ENCODE assay signal across 8 mouse cellular contexts in the genomic region with DNA sequence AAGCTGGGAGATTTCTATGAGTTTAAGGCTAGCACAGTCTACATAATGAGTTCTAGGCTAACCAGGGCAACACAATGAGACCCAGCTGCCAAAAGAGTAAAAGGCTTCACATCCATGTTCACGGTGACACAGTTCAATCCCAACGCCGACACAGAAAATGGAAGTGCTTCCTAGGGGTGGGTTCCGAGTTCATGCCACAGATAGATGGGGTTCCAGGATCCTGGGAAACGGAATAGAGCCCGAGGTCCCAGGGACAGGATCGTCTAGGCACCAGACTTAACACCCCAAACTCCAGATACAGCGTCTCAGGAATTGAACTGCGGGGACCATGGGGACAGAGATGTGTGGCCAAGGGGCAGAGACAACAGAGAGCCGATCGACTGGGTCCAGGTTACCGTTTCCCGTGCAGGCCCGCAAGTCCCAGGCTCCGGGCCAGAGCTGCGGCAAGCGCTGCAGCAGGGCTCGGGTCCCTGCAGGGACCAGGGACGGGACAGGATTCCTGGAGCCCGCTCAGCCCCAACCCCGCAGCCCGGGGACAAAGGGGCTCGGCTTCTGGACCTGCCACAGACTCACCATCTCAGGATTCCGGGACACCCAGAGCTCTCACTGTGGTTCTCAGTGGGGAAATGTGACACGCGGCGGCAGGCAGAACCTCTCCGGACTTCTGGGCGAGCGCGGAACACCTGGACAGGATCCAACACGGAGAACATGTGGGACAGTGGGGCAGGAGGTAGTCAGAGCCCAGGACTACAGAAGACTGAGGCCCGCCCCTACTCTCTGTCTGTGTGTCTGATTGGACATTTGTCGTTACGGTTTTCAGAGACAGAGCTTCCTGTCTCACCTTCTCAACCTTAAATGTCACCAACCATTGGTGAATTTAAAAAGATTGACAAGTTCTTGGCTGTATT. TPM values are rescaled to one million over a fixed set of nuclear protein-coding genes. Genes with fewer than 3 reads are reported as not detected.
DNase-seq lines count a peak whose midpoint lies in the region; ATAC-seq and TF ChIP-seq lines count a peak whose summit lies in the region.

Zfp599 (minus strand) TSS at position 712 of the 908 bp plus-strand sequence.

- H3K4me3 ChIP-seq in embryonic facial prominence, embryonic 11.5 days (ENCODE audit: low read depth, low read length) = peak within 1 kb of the TSS; percentile 75
- H3K4me3 ChIP-seq in midbrain, embryonic 11.5 days (ENCODE audit: low read depth, low read length) = peak within 1 kb of the TSS; percentile 62
- peak within 1 kb of the TSS; percentile 87 for H3K4me3 ChIP-seq in small intestine, adult 2 months (ENCODE audit: low read depth, low read length)

- peaks cover 2% of the 10 kb centered on the region; the same call in 1 of the 2 replicates for H3K36me3 ChIP-seq in embryonic facial prominence, embryonic 11.5 days (replicated peaks; ENCODE audit: control insufficient read depth, insufficient read depth, low read depth, low read length)
- H3K36me3 ChIP-seq in midbrain, embryonic 11.5 days (ENCODE audit: control insufficient read depth, insufficient read depth, low read length) = peaks cover 2% of the 10 kb centered on the region; the same call in 1 of the 2 replicates
- H3K36me3 ChIP-seq in small intestine, adult 2 months (ENCODE audit: control insufficient read depth, insufficient read depth, low read length) = peaks cover 5% of the 10 kb centered on the region; the same call in 1 of the 2 replicates

- peak within 1 kb of the TSS; percentile 62 for H3K4me2 ChIP-seq in embryonic facial prominence, embryonic 11.5 days (ENCODE audit: low read depth, low read length)
- peak within 1 kb of the TSS; percentile 74 for H3K4me2 ChIP-seq in midbrain, embryonic 11.5 days

- TF ChIP-seq CTCF in small intestine, adult 2 months (IDR thresholded peaks at IDR 0.05; ENCODE audit: extremely low read depth, insufficient read length, insufficient replicate concordance, low read depth, low read length) = no peak

- H3K9ac ChIP-seq in embryonic facial prominence, embryonic 11.5 days (replicated peaks; ENCODE audit: low read length) = peak within 1 kb of the TSS; percentile 82
- H3K9ac ChIP-seq in midbrain, embryonic 11.5 days (ENCODE audit: low read length) = peak within 1 kb of the TSS; percentile 87

- TF ChIP-seq POLR2A in small intestine, adult 2 months (IDR thresholded peaks at IDR 0.05; ENCODE audit: low read depth, low read length) = no peak; the same call in 1 of the 2 replicates

- no peaks in the 10 kb centered on the region for H3K9me3 ChIP-seq in embryonic facial prominence, embryonic 11.5 days (replicated peaks; ENCODE audit: control insufficient read depth, low read length)
- H3K9me3 ChIP-seq in midbrain, embryonic 11.5 days (ENCODE audit: control insufficient read depth, low read length) = peaks cover 10% of the 10 kb centered on the region; the same call in 1 of the 2 replicates

- ATAC-seq in embryonic facial prominence, embryonic 11.5 days (replicated peaks; ENCODE audit: insufficient number of reproducible peaks, low FRiP score, low TSS enrichment, low read depth) = peak; percentile 94; the same call in 1 of the 2 replicates
- ATAC-seq in midbrain, embryonic 11.5 days (ENCODE audit: low FRiP score) = peak; percentile 91

- intact Hi-C loops in left cerebral cortex, postnatal 4 days (cut with DNase I) = no loop called here

- H3K4me1 ChIP-seq in embryonic facial prominence, embryonic 11.5 days (ENCODE audit: control insufficient read depth, insufficient read depth, low read length) = no peaks in the 10 kb centered on the region
- peaks cover 2% of the 10 kb centered on the region; the same call in 1 of the 2 replicates for H3K4me1 ChIP-seq in midbrain, embryonic 11.5 days (ENCODE audit: control insufficient read depth, insufficient read depth, low read length)
- no peaks in the 10 kb centered on the region for H3K4me1 ChIP-seq in small intestine, adult 2 months (ENCODE audit: control insufficient read depth, insufficient read depth, insufficient read length, low read length)

- H3K27ac ChIP-seq in embryonic facial prominence, embryonic 11.5 days (replicated peaks; ENCODE audit: low read depth, low read length) = no peak within 1 kb of the TSS
- no peak within 1 kb of the TSS for H3K27ac ChIP-seq in midbrain, embryonic 11.5 days (ENCODE audit: low read depth, low read length)
- no peak within 1 kb of the TSS for H3K27ac ChIP-seq in small intestine, adult 2 months (ENCODE audit: insufficient read depth, low read depth, low read length)

- under 1% methylated on average over 35 of the region's 35 CpGs for WGBS in embryonic facial prominence, embryonic 11.5 days
- WGBS in midbrain, embryonic 11.5 days = 3% methylated on average over 35 of the region's 35 CpGs
- under 1% methylated on average over 35 of the region's 35 CpGs for WGBS in small intestine, adult 2 months

- peak; percentile 11 to 39 for DNase-seq in urinary bladder, adult 18-20 months (ENCODE audit: low spot score in 2 of 2)
- DNase-seq in urinary bladder, postnatal 10 days (ENCODE audit: low spot score) = no peak
- DNase-seq in embryonic facial prominence, embryonic 11.5 days (ENCODE audit: low spot score) = peak; percentile 87
- peak; percentile 95 for DNase-seq in heart, adult 11 months
- peak; percentile 51 for DNase-seq in kidney, adult 11 months
- peak; percentile 65 for DNase-seq in left cerebral cortex, postnatal 4 days
- peak; percentile 93 for DNase-seq in midbrain, embryonic 11.5 days (ENCODE audit: low spot score, missing footprints)

- H3K27me3 ChIP-seq in embryonic facial prominence, embryonic 11.5 days (ENCODE audit: control insufficient read depth, insufficient read depth, low read length) = no peaks in the 10 kb centered on the region
- no peaks in the 10 kb centered on the region for H3K27me3 ChIP-seq in midbrain, embryonic 11.5 days (ENCODE audit: control insufficient read depth, insufficient read depth, low read length)
- no peaks in the 10 kb centered on the region for H3K27me3 ChIP-seq in small intestine, adult 2 months (ENCODE audit: control insufficient read depth, insufficient read depth, low read length)

RNA-seq across cellular contexts. Expression of gene Zfp599, which starts in this region (rescaled TPM):
- polyA plus RNA-seq in embryonic facial prominence, embryonic 11.5 days (2014; fragmentation: Nextera tagmentation; extraction: Ambion mirVana) = 8.6 and 9.6 TPM in 2 replicates
- total RNA-seq in left cerebral cortex, postnatal 4 days (2021) = 1 to 10 TPM; 5.0 to 6.2 TPM
- polyA plus RNA-seq in midbrain, embryonic 11.5 days (2014; fragmentation: Nextera tagmentation; extraction: Ambion mirVana) = 6.7 TPM in 2 replicates
- 0.13 and 0.16 TPM in 2 replicates for polyA plus RNA-seq in small intestine, adult 2 months (2012; rRNA removed)
